Mouse (Mus musculus): ENCODE results near the gene Cyp27a1.

Gene Cyp27a1

GRCm38 (mm10) chr1:74713099-74713858, at the start of gene Cyp27a1:
Cyp27a1 (plus strand) TSS chr1:74713574.
- no peak for DNase-seq (ENCODE audit: low read depth in 2 of 2, low spot score in 2 of 2)

GRCm38 (mm10) chr1:74665153-74665552, 48.2 kb upstream of the Cyp27a1 start:
- DNase-seq (ENCODE audit: low read depth in 2 of 2, low spot score in 2 of 2) = no peak

- DNase-seq (ENCODE audit: low read depth in 2 of 2, low spot score in 2 of 2) = no peak
These were observed 45.0 kb upstream of the Cyp27a1 start for GRCm38 (mm10) chr1:74668371-74668770.

GRCm38 (mm10) chr1:74672731-74673130, 40.6 kb upstream of the Cyp27a1 start:
- DNase-seq (ENCODE audit: low read depth in 2 of 2, low spot score in 2 of 2) = no peak

- no peak for DNase-seq (ENCODE audit: low read depth in 2 of 2, low spot score in 2 of 2)
These were observed 36.5 kb upstream of the Cyp27a1 start for GRCm38 (mm10) chr1:74676863-74677262.

- DNase-seq (ENCODE audit: low read depth in 2 of 2, low spot score in 2 of 2) = no peak
These were observed 35.5 kb upstream of the Cyp27a1 start for GRCm38 (mm10) chr1:74677843-74678242.

GRCm38 (mm10) chr1:74687131-74687530, 26.2 kb upstream of the Cyp27a1 start:
- DNase-seq (ENCODE audit: low read depth in 2 of 2, low spot score in 2 of 2) = no peak

GRCm38 (mm10) chr1:74693891-74694583, 19.3 kb upstream of the Cyp27a1 start:
- DNase-seq (ENCODE audit: low read depth in 2 of 2, low spot score in 2 of 2) = no peak

- no peak for DNase-seq (ENCODE audit: low read depth in 2 of 2, low spot score in 2 of 2)
These were observed 17.5 kb upstream of the Cyp27a1 start for GRCm38 (mm10) chr1:74695836-74696235.

- no peak for DNase-seq (ENCODE audit: low read depth in 2 of 2, low spot score in 2 of 2)
These were observed 16.0 kb upstream of the Cyp27a1 start for GRCm38 (mm10) chr1:74697416-74697815.

- no peak for DNase-seq (ENCODE audit: low read depth in 2 of 2, low spot score in 2 of 2)
These were observed 15.0 kb upstream of the Cyp27a1 start for GRCm38 (mm10) chr1:74698353-74698752.

- no peak for DNase-seq (ENCODE audit: low read depth in 2 of 2, low spot score in 2 of 2)
These were observed 14.6 kb upstream of the Cyp27a1 start for GRCm38 (mm10) chr1:74698791-74699190.

- DNase-seq (ENCODE audit: low read depth in 2 of 2, low spot score in 2 of 2) = no peak
These were observed 11.2 kb upstream of the Cyp27a1 start for GRCm38 (mm10) chr1:74702142-74702553.

- no peak for DNase-seq (ENCODE audit: low read depth in 2 of 2, low spot score in 2 of 2)
These were observed 9.2 kb upstream of the Cyp27a1 start for GRCm38 (mm10) chr1:74704156-74704555.

- no peak for DNase-seq (ENCODE audit: low read depth in 2 of 2, low spot score in 2 of 2)
These were observed 8.4 kb upstream of the Cyp27a1 start for GRCm38 (mm10) chr1:74705016-74705415.

GRCm38 (mm10) chr1:74709566-74709965, 3.8 kb upstream of the Cyp27a1 start:
- DNase-seq (ENCODE audit: low read depth in 2 of 2, low spot score in 2 of 2) = no peak

GRCm38 (mm10) chr1:74712046-74712445, 1.3 kb upstream of the Cyp27a1 start:
- DNase-seq (ENCODE audit: low read depth in 2 of 2, low spot score in 2 of 2) = no peak

- DNase-seq (ENCODE audit: low read depth in 2 of 2, low spot score in 2 of 2) = no peak
These were observed 794 bp upstream of the Cyp27a1 start for GRCm38 (mm10) chr1:74712461-74713098.

GRCm38 (mm10) chr1:74713859-74714730, 721 bp downstream of the Cyp27a1 start:
- DNase-seq (ENCODE audit: low read depth in 2 of 2, low spot score in 2 of 2) = no peak

- no peak for DNase-seq (ENCODE audit: low read depth in 2 of 2, low spot score in 2 of 2)
These were observed 1.6 kb downstream of the Cyp27a1 start for GRCm38 (mm10) chr1:74714967-74715366.

- no peak for DNase-seq (ENCODE audit: low read depth in 2 of 2, low spot score in 2 of 2)
These were observed 2.1 kb downstream of the Cyp27a1 start for GRCm38 (mm10) chr1:74715468-74715867.

Measured in CD8-positive naive resting alpha-beta T cell, adult 2 months (primary cell).